Mouse (Mus musculus) C2C12 (cell line): ENCODE measurements around the gene Tnfaip2.

Source experiments
- CTCF ChIP-seq: IDR thresholded peaks from one replicate; pipeline ENCODE4 v1.5.1; 2011; ENCODE audit not compliant: control insufficient read depth, insufficient read depth, insufficient read length
- MAX ChIP-seq: IDR thresholded peaks from one replicate; pipeline ENCODE4 v1.6.1; 2011; ENCODE audit warnings: mild to moderate bottlenecking, control low read depth
- MYOD1 ChIP-seq: IDR thresholded peaks from one replicate; pipeline ENCODE4 v1.6.1; 2011; ENCODE audit warnings: low read depth; ENCODE audit not compliant: control insufficient read depth, insufficient read length
- USF1 ChIP-seq: IDR thresholded peaks from one replicate; pipeline ENCODE4 v1.6.1; 2011; ENCODE audit warnings: low read depth, mild to moderate bottlenecking, control low read depth, moderate library complexity

GRCm38 (mm10) chr12:111406622-111407021, 35.6 kb upstream of the Tnfaip2 start, which contains the start of gene Lbhd2:
- TF ChIP-seq MAX (no peak), MYOD1 (no peak), CTCF (no peak), USF1 (no peak)
